Mouse (Mus musculus): ENCODE measurements around the gene Ehhadh.

DNA sequence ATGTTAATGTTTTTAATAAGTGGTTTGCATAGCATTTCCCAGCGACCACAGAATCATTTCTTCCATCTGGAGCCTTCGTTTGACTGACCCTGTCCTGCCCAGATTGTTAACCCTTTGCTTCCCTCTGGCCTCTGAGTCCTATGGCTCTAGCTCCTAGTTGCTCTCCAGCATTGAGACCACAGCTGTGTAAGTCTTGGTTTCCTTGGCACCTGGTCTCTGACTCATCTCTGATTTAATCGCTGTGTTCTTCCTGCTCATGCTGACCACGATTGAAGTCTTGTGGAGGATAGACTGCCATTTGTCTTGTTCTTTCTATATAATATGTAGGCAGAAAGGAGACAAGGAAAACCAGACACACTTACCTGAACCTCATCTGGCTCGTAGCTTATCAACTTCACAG lies 42.1 kb upstream of the Ehhadh start:
- TF ChIP-seq CTCF (IDR thresholded peaks at IDR 0.05; ENCODE audit: low read depth, low read length): no peak
- TF ChIP-seq POLR2AphosphoS5 (IDR thresholded peaks at IDR 0.05; ENCODE audit: insufficient replicate concordance, low read depth, low read length): no peak
- TF ChIP-seq GATA1 (IDR thresholded peaks at IDR 0.05; ENCODE audit: borderline replicate concordance, low read length): no peak
- no peak for TF ChIP-seq TAL1 (conservative IDR thresholded peaks at IDR 0.05; ENCODE audit: low read depth, low read length)
- no peak for TF ChIP-seq GATA2 (IDR thresholded peaks at IDR 0.05; ENCODE audit: borderline replicate concordance, low read depth, low read length)
